Mouse (Mus musculus) limb, embryonic 14.5 days (tissue): ENCODE measurements around the gene Tbrg1. TPM values are rescaled to one million over a fixed set of nuclear protein-coding genes. Genes with fewer than 3 reads are reported as not detected.

Experiments used
- ATAC-seq: fragments of 200-750 bp; cut with Nextera tagmentation; 2 replicates; pipeline ENCODE4 v1.8.0; 2017; ENCODE audit warnings: low read depth, moderate number of reproducible peaks, moderate TSS enrichment; ENCODE audit not compliant: low FRiP score
- DNase-seq: peaks from one replicate; pipeline ENCODE4 v3.0.0-alpha.2; 2015; ENCODE audit warnings: low spot score
- H3K27ac ChIP-seq: fragments of 300-500 bp; sonication (generic); replicated peaks from 2 replicates; pipeline ENCODE4 v1.5.1; 2014; ENCODE audit warnings: low read depth, mild to moderate bottlenecking, low read length, moderate library complexity, mixed read lengths
- H3K27me3 ChIP-seq: fragments of 300-500 bp; sonication (generic); 2 replicates; pipeline ENCODE4 v1.6.1; 2014; ENCODE audit warnings: low read length, mixed read lengths; ENCODE audit not compliant: control insufficient read depth, insufficient read depth
- H3K36me3 ChIP-seq: fragments of 300-500 bp; sonication (generic); 2 replicates; pipeline ENCODE4 v1.6.1; 2014; ENCODE audit warnings: mild to moderate bottlenecking, low read length, moderate library complexity, mixed read lengths; ENCODE audit not compliant: control insufficient read depth, insufficient read depth
- H3K4me1 ChIP-seq: fragments of 300-500 bp; sonication (generic); 2 replicates; pipeline ENCODE4 v1.6.1; 2014; ENCODE audit warnings: antibody characterized with exemption, low read length, mixed read lengths; ENCODE audit not compliant: control insufficient read depth, insufficient read depth
- H3K4me2 ChIP-seq: fragments of 300-500 bp; sonication (generic); replicated peaks from 2 replicates; pipeline ENCODE4 v1.6.1; 2014; ENCODE audit warnings: low read depth, mild to moderate bottlenecking, low read length, moderate library complexity; ENCODE audit not compliant: severe bottlenecking
- H3K4me3 ChIP-seq: fragments of 300-500 bp; sonication (generic); replicated peaks from 2 replicates; pipeline ENCODE4 v1.5.1; 2014; ENCODE audit warnings: low read length
- H3K9ac ChIP-seq: fragments of 300-500 bp; sonication (generic); 2 replicates; pipeline ENCODE4 v1.6.1; 2014; ENCODE audit warnings: mild to moderate bottlenecking, low read depth, low read length, moderate library complexity; ENCODE audit not compliant: severe bottlenecking
- H3K9me3 ChIP-seq: fragments of 300-500 bp; sonication (generic); 2 replicates; pipeline ENCODE4 v1.6.1; 2016; ENCODE audit warnings: low read length; ENCODE audit not compliant: control insufficient read depth
- POLR2A ChIP-seq: fragments of 200-500 bp; IDR thresholded peaks from 2 replicates; pipeline ENCODE4 v1.8.0; 2012; ENCODE audit warnings: inconsistent platforms, mild to moderate bottlenecking, moderate library complexity, borderline replicate concordance; ENCODE audit not compliant: insufficient read depth, insufficient read length; ENCODE audit errors: extremely low read depth
- whole genome bisulfite sequencing: fragments of 180-500 bp; shearing (Covaris S2); extraction: QIAGEN DNeasy Blood & Tissue Kit; methylation state at CpG from one replicate; pipeline ENCODE4 v1.1.7; 2014; 5-methylcytosine and 5-hydroxymethylcytosine counted together
- polyA plus RNA-seq, 2 experiments: library from polyadenylated mRNA; depleted of rRNA in 1 of 2; stranded (reverse) in 1 of 2; unstranded in 1 of 2; fragments of >200 nt; fragmentation: Nextera tagmentation in 1 of 2; extraction: Ambion mirVana in 1 of 2; gene quantifications; 2 replicates each; pipeline versions ENCODE4 v1.2.1 to v1.2.3; 2012 to 2014

Gene Tbrg1
- polyA plus RNA-seq, 2 experiments = 122 to 211 TPM

DNA sequence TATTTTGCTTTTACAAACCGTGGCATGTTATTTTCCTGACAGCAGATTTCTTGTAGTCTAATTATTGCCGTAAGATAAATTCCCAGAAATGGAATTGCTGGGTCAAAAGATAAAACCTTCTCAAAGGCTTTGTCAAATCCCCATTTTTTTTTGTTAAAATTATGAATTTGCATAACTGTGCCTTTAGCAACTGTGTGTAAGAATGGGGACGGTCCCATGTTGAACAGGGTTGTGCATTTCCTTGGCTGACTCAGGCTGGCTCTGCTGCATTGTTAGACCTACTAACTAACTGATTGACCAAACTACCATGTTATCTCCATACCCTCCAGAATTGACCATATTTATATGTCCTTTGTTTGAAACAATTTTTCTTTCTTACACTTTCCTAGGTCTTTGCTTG is 22.8 kb downstream of the Tbrg1 start:
- WGBS = 89% methylated on average over 3 of the region's 3 CpGs
- H3K4me2 ChIP-seq = no peak overlapping the region
- H3K36me3 ChIP-seq = no peaks in the 10 kb centered on the region
- no peak overlapping the region for H3K27ac ChIP-seq
- H3K27me3 ChIP-seq = no peaks in the 10 kb centered on the region
- H3K4me3 ChIP-seq = no peak overlapping the region
- no peaks in the 10 kb centered on the region for H3K9me3 ChIP-seq
- ATAC-seq = no peak
- no peaks in the 10 kb centered on the region for H3K4me1 ChIP-seq
- no peak overlapping the region for H3K9ac ChIP-seq
- DNase-seq = no peak
- no peak for TF ChIP-seq POLR2A

DNA sequence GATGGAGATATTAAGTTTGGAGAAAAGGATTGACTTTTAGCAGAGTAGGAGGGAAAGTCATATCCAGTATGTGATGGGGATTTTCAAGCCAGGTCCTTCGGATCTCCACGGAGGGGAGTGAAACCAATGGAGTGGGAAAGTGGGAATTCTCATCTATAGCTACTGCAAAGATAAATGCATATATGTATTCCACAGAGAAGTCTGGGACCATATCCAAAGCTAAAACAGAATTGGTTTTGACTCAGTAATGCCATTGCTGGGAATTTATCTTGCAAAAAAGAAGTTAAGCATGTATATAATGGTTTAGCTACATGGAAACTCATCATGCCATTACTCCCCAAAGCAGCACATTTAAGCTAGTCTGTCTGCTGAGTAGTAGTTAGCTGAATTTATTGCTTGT is 24.8 kb downstream of the Tbrg1 start:
- no peak for ATAC-seq
- Histone ChIP-seq H3K36me3 (no peaks in the 10 kb centered on the region), H3K4me1 (no peaks in the 10 kb centered on the region), H3K4me3 (no peak overlapping the region), H3K9me3 (no peaks in the 10 kb centered on the region), H3K4me2 (no peak overlapping the region), H3K27me3 (no peaks in the 10 kb centered on the region), H3K27ac (no peak overlapping the region), H3K9ac (no peak overlapping the region)
- no peak for DNase-seq
- no peak for TF ChIP-seq POLR2A
- 77% methylated on average over 2 of the region's 2 CpGs for WGBS

DNA sequence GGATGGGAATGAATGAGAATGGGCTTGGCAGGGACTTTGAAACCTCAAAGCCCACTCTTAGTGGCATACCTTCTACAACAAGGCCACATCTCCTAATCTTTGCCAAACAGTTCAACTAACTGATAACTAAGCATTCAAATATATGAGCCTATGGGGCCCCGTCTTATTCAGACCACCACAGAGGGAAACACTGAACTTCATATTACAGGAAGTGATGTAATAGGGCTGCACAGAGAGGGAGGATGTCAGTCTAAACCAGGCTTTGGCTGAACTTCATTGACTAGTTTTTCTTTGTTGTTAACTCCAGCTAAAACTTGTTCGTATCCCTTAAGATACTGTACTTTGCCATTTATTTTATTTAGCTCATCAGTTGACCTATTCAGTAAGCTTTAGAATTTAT is 27.2 kb downstream of the Tbrg1 start:
- DNase-seq = no peak
- no peaks in the 10 kb centered on the region for H3K36me3 ChIP-seq
- no peak overlapping the region for H3K9ac ChIP-seq
- H3K9me3 ChIP-seq = no peaks in the 10 kb centered on the region
- H3K4me2 ChIP-seq = no peak overlapping the region
- WGBS = 82% methylated on average over 2 of the region's 2 CpGs
- ATAC-seq = no peak
- H3K4me1 ChIP-seq = no peaks in the 10 kb centered on the region
- TF ChIP-seq POLR2A = no peak
- no peak overlapping the region for H3K27ac ChIP-seq
- no peak overlapping the region for H3K4me3 ChIP-seq
- H3K27me3 ChIP-seq = no peaks in the 10 kb centered on the region

DNA sequence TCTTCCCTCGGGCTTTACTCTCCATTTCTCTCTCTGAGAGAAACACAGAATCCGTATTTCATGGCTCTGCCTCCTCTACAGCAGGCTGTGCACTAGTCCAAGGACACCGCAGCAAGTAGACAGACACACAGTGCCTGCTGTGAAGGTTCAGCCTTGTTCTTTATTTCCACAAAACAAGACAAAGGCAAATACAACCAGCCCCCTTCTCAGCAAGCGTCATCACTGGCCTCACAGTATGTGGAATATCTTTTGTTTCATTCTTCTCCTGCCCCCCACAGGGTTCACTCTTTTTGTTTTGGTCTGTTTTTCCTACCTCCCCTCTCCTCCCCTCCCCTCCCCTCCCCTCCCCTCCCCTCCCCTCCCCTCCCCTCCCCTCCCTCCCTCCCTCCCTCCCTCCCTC is 28.5 kb downstream of the Tbrg1 start:
- ATAC-seq = no peak
- Histone ChIP-seq H3K9ac (no peak overlapping the region), H3K9me3 (no peaks in the 10 kb centered on the region), H3K36me3 (no peaks in the 10 kb centered on the region), H3K4me2 (no peak overlapping the region), H3K27me3 (no peaks in the 10 kb centered on the region), H3K4me1 (no peaks in the 10 kb centered on the region), H3K4me3 (no peak overlapping the region), H3K27ac (no peak overlapping the region)
- 69% methylated on average over 4 of the region's 4 CpGs for WGBS
- no peak for TF ChIP-seq POLR2A
- DNase-seq = no peak

DNA sequence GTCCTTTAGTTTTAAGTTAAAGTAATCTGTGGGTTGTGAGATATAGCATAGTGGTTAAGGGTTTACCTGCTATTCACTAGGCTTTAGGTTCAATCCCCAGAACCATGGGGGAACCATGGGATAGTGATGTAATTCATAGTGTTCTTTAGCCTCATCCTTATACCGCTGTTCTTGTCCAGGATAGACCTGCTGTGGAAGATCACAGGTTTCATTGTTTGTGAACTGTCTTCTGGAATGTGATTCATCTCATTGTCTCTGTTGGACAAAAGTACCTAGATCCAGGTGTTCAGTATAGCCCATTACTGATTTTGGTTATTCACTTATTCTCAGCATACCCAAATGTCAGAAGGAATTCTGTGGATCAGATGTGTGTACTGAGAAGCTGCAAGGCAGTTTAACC is 29.8 kb downstream of the Tbrg1 start:
- TF ChIP-seq POLR2A = no peak
- DNase-seq (no peak), ATAC-seq (no peak)
- no peak overlapping the region for H3K9ac ChIP-seq
- H3K27ac ChIP-seq = no peak overlapping the region
- no peak overlapping the region for H3K4me2 ChIP-seq
- H3K4me1 ChIP-seq = no peaks in the 10 kb centered on the region
- no peaks in the 10 kb centered on the region for H3K27me3 ChIP-seq
- H3K36me3 ChIP-seq = no peaks in the 10 kb centered on the region
- WGBS = 94% methylated on average over 1 of the region's 1 CpGs
- H3K4me3 ChIP-seq = no peak overlapping the region
- no peaks in the 10 kb centered on the region for H3K9me3 ChIP-seq

DNA sequence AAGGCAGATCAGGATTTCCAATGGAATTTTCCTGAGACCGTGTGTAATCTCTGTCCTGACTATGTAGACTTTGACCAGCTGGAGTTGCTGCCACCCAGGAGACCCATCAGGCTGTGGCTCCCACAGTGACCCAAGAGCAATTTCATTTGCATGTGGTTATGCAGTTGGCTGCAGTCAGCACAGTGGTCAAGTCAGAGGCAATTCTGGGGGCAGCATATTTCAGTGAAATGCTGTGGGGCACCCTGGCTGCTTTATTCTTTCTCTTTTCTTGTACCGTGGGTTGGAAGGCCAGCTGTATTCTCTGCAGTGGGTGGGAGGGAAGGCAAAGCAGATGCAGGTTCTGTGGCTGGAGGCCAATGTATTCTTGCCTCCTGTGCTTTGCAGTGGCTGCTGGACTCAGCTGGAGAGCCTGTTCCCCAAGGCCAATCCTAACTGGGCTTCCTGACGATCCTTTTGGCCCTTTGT is 31.0 kb downstream of the Tbrg1 start:
- 14% methylated on average over 3 of the region's 3 CpGs for WGBS
- Histone ChIP-seq H3K9me3 (no peaks in the 10 kb centered on the region), H3K27me3 (no peaks in the 10 kb centered on the region), H3K36me3 (no peaks in the 10 kb centered on the region), H3K4me3 (no peak overlapping the region), H3K4me2 (no peak overlapping the region), H3K4me1 (no peaks in the 10 kb centered on the region), H3K9ac (no peak overlapping the region), H3K27ac (no peak overlapping the region)
- DNase-seq = no peak
- TF ChIP-seq POLR2A = no peak
- no peak for ATAC-seq
